ENCODE assay signal across 25 mouse cellular contexts in genomic region chr1:37534532-37535108, GRCm38 (mm10). TPM values are rescaled to one million over a fixed set of nuclear protein-coding genes. Genes with fewer than 3 reads are reported as not detected.
A peak's percentile ranks its signal among the peaks of the same experiment; 100 is the strongest.
DNase-seq lines count a peak whose midpoint lies in the region; ATAC-seq and TF ChIP-seq lines count a peak whose summit lies in the region.
"Had no signal": no experiment of that assay in that cellular context is flagged by ENCODE, and none has a peak within 500 bp of the region (broad histone marks: within the 10 kb centered on the region; RNA-seq: fewer than 3 reads in every experiment).

No protein-coding gene starts in this region.

- TF ChIP-seq POLR2A in small intestine, adult 2 months (IDR thresholded peaks at IDR 0.05; ENCODE audit: low read depth, low read length) = no peak

- H3K27ac ChIP-seq in small intestine, adult 2 months (ENCODE audit: insufficient read depth, low read depth, low read length) = peak overlapping the region; percentile 46
- H3K27ac ChIP-seq: embryonic facial prominence, embryonic 12.5 days; forebrain, embryonic 15.5 days; heart, embryonic 10.5 days; heart, embryonic 15.5 days; hindbrain, embryonic 12.5 days; hindbrain, postnatal 0 days; limb, embryonic 13.5 days; lung, embryonic 15.5 days; neural tube, embryonic 13.5 days had no signal

- 11% methylated on average over 5 of the region's 5 CpGs for WGBS in small intestine, adult 2 months

- DNase-seq in cerebellum, postnatal 10 days = peak; percentile 31 to 35
- DNase-seq in cerebellum, postnatal 36 days = no peak
- DNase-seq in A20 (ENCODE audit: low read depth, low spot score) = peak; percentile 57
- no peak for DNase-seq in left cerebral cortex, postnatal 25 days (ENCODE audit: low spot score in 2 of 2)
- no peak for DNase-seq in left cerebral cortex, postnatal 4 days
- DNase-seq: adrenal gland, postnatal 36 days; cerebellum, adult 8-10 months; embryo, embryonic 11 days; gastrocnemius, postnatal 14 days; kidney, adult 11 months; kidney, postnatal 14 days; layer of hippocampus, adult 9-11 months; right cerebral cortex, postnatal 4 days; thymus, postnatal 4 days had no signal

- no peak for TF ChIP-seq CTCF in small intestine, adult 2 months (IDR thresholded peaks at IDR 0.05; ENCODE audit: extremely low read depth, insufficient read length, insufficient replicate concordance, low read depth, low read length)

- H3K4me1 ChIP-seq in small intestine, adult 2 months (ENCODE audit: control insufficient read depth, insufficient read depth, insufficient read length, low read length) = peaks cover 20% of the 10 kb centered on the region; the same call in 1 of the 2 replicates
- H3K4me1 ChIP-seq: forebrain, embryonic 15.5 days; heart, embryonic 10.5 days; hindbrain, embryonic 12.5 days had no signal

- peaks cover 39% of the 10 kb centered on the region for H3K36me3 ChIP-seq in small intestine, adult 2 months (ENCODE audit: control insufficient read depth, insufficient read depth, low read length)
- H3K36me3 ChIP-seq: embryonic facial prominence, embryonic 12.5 days; forebrain, embryonic 15.5 days; heart, embryonic 10.5 days; heart, embryonic 15.5 days; hindbrain, embryonic 12.5 days; lung, embryonic 15.5 days; neural tube, embryonic 13.5 days had no signal

- H3K27me3 ChIP-seq in small intestine, adult 2 months (ENCODE audit: control insufficient read depth, insufficient read depth, low read length) = no peaks in the 10 kb centered on the region
- H3K27me3 ChIP-seq: embryonic facial prominence, embryonic 12.5 days; forebrain, embryonic 15.5 days; hindbrain, embryonic 12.5 days; limb, embryonic 13.5 days; lung, embryonic 15.5 days had no signal

- intact Hi-C loops in left cerebral cortex, postnatal 25 days (cut with DNase I) = no loop called here
- intact Hi-C loops in left cerebral cortex, postnatal 4 days (cut with DNase I) = loop anchor here (5.0 kb wide), 1 partner anchor 57 kb away; no protein-coding TSS in a partner anchor

- H3K4me3 ChIP-seq in small intestine, adult 2 months (ENCODE audit: low read depth, low read length) = no peak overlapping the region
- H3K4me3 ChIP-seq: embryonic facial prominence, embryonic 12.5 days; forebrain, embryonic 15.5 days; heart, embryonic 10.5 days; heart, embryonic 15.5 days; hindbrain, embryonic 12.5 days; limb, embryonic 13.5 days; lung, embryonic 15.5 days; neural tube, embryonic 13.5 days had no signal

- peak; percentile 49 for ATAC-seq in granulocyte monocyte progenitor cell, adult 5-6 weeks (replicated peaks; ENCODE audit: poor library complexity, severe bottlenecking)
- ATAC-seq: forebrain, embryonic 15.5 days; hindbrain, postnatal 0 days had no signal

RNA-seq across cellular contexts. Expression of gene Mgat4a, which starts 6.2 kb away (rescaled TPM):
- total RNA-seq in granulocyte monocyte progenitor cell, adult 5-6 weeks (2014; fragmentation: Nextera tagmentation) = 11.3 and 12.9 TPM in 2 replicates
- 12.9 and 16.0 TPM in 2 replicates for total RNA-seq in granulocyte monocyte progenitor cell, adult 5-6 weeks (2017)
- polyA plus RNA-seq in small intestine, adult 2 months (2012; rRNA removed) = 21.6 and 53.3 TPM in 2 replicates
- total RNA-seq in left cerebral cortex, postnatal 25 days (2021) = 10 to 100 TPM; 29.4 to 33.0 TPM
- 10 to 100 TPM; 27.0 to 29.0 TPM for total RNA-seq in left cerebral cortex, postnatal 4 days (2021)

Comparison
In these comparisons a context has a peak if more than half of its experiments do, and no peak if none do; other contexts are left out.
1. DNase-seq: peak in cerebellum, postnatal 10 days (2 of 2) and A20 (single experiment); none in cerebellum, postnatal 36 days (0 of 2), left cerebral cortex, postnatal 25 days (0 of 2) and left cerebral cortex, postnatal 4 days (single experiment).